ENCODE assay signal across 21 mouse cellular contexts in the genomic region with DNA sequence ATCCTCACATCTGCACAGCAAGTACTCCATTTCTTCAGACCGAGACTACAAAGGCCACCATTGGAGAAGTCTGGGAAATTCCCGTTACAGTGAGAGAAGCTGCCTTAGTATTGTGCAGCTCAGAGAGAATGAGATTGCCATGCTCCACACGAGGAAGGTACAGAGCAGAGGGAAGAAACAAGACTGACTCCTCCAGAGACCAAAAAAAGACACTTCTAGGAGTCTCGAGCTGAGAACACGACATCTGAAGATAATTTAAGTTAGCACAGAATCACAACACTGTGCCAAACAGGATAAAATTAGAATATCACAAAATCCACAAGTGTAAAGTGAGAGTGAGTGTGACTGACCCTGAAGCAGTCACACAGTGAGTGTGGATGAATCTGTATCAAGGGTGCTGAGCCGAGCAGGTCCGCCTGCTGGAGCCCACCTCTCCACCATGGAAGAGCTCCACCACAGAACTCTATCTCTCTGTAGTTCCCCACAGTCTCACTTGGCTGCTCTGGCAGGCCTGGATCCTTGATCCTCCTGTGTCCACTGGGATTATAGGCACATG.
"Had no signal": no experiment of that assay in that cellular context is flagged by ENCODE, and none has a peak within 500 bp of the region (broad histone marks: within the 10 kb centered on the region; RNA-seq: fewer than 3 reads in every experiment).

No protein-coding gene starts in this region.

- H3K36me3 ChIP-seq: liver, embryonic 15.5 days; lung, embryonic 15.5 days had no signal

- H3K4me3 ChIP-seq: limb, embryonic 10.5 days; limb, embryonic 13.5 days; liver, embryonic 12.5 days; liver, embryonic 15.5 days; lung, embryonic 15.5 days; megakaryocyte, embryonic 14.5 days; midbrain, embryonic 10.5 days; midbrain, embryonic 13.5 days; myocyte; neural tube, embryonic 13.5 days had no signal

- H3K9me3 ChIP-seq: limb, embryonic 10.5 days; limb, embryonic 13.5 days; liver, embryonic 12.5 days; liver, embryonic 15.5 days; lung, embryonic 15.5 days; megakaryocyte, embryonic 14.5 days; midbrain, embryonic 10.5 days; midbrain, embryonic 13.5 days; neural tube, embryonic 13.5 days had no signal

- H3K4me2 ChIP-seq: limb, embryonic 13.5 days; liver, embryonic 12.5 days; liver, embryonic 15.5 days; lung, embryonic 15.5 days; midbrain, embryonic 13.5 days; neural tube, embryonic 13.5 days had no signal

- H3K27me3 ChIP-seq: limb, embryonic 13.5 days; liver, embryonic 12.5 days; liver, embryonic 15.5 days; lung, embryonic 15.5 days; megakaryocyte, embryonic 14.5 days; midbrain, embryonic 13.5 days; neural tube, embryonic 13.5 days had no signal

- H3K4me1 ChIP-seq: limb, embryonic 10.5 days; limb, embryonic 13.5 days; liver, embryonic 12.5 days; liver, embryonic 15.5 days; lung, embryonic 15.5 days; midbrain, embryonic 10.5 days; midbrain, embryonic 13.5 days; neural tube, embryonic 13.5 days had no signal

- H3K9ac ChIP-seq: limb, embryonic 13.5 days; liver, embryonic 12.5 days; liver, embryonic 15.5 days; lung, embryonic 15.5 days; midbrain, embryonic 13.5 days; neural tube, embryonic 13.5 days had no signal

- H3K27ac ChIP-seq: limb, embryonic 10.5 days; limb, embryonic 13.5 days; liver, embryonic 12.5 days; liver, embryonic 15.5 days; lung, embryonic 15.5 days; midbrain, embryonic 10.5 days; midbrain, embryonic 13.5 days; neural tube, embryonic 13.5 days had no signal

- DNase-seq: kidney, adult 18-20 months; kidney, adult 9 months; kidney, postnatal 14 days; kidney, postnatal 4 days; liver; lung, adult 18-20 months; lung, postnatal 10 days; lung, postnatal 36 days; retina, postnatal 1 day; thymus, postnatal 25 days had no signal

- ATAC-seq: liver, embryonic 12.5 days; midbrain, embryonic 13.5 days; midbrain, embryonic 16.5 days had no signal
